Mouse (Mus musculus) liver, adult 2 months (tissue): Measurements from ENCODE around the gene Galnt18. TPM values are rescaled to one million over a fixed set of nuclear protein-coding genes. Genes with fewer than 3 reads are reported as not detected.

Experiments
- DNase-seq: peaks from one replicate; pipeline ENCODE4 v3.0.0-alpha.2; 2011; ENCODE audit warnings: low read depth, low spot score; ENCODE audit errors: extremely low read depth
- H3K27ac ChIP-seq: fragments of 200-500 bp; replicated peaks from 2 replicates; pipeline ENCODE4 v1.5.1; 2012; ENCODE audit warnings: low read depth, mild to moderate bottlenecking, control low read depth, inconsistent platforms, low read length; ENCODE audit not compliant: insufficient read depth
- H3K27me3 ChIP-seq: fragments of 200-500 bp; 2 replicates; pipeline ENCODE4 v1.6.1; 2012; ENCODE audit warnings: mild to moderate bottlenecking, moderate library complexity, low read length, inconsistent platforms; ENCODE audit not compliant: control insufficient read depth, insufficient read depth
- H3K36me3 ChIP-seq: fragments of 200-500 bp; 2 replicates; pipeline ENCODE4 v1.6.1; 2012; ENCODE audit warnings: low read length, inconsistent platforms; ENCODE audit not compliant: control insufficient read depth, insufficient read depth
- H3K4me1 ChIP-seq: fragments of 200-500 bp; 2 replicates; pipeline ENCODE4 v1.6.1; 2011; ENCODE audit warnings: low read length; ENCODE audit not compliant: control insufficient read depth, insufficient read depth
- H3K4me3 ChIP-seq: fragments of 200-500 bp; 2 replicates; pipeline ENCODE4 v1.5.1; 2011; ENCODE audit warnings: low read depth, mild to moderate bottlenecking, control low read depth, low read length, moderate library complexity; ENCODE audit not compliant: insufficient read depth
- H3K79me2 ChIP-seq: fragments of 200-500 bp; 2 replicates; pipeline ENCODE4 v1.6.1; 2012; ENCODE audit warnings: inconsistent platforms, mild to moderate bottlenecking, low read length, moderate library complexity; ENCODE audit not compliant: control insufficient read depth, insufficient read depth
- H3K9ac ChIP-seq: fragments of 200-500 bp; 2 replicates; pipeline ENCODE4 v1.6.1; 2012; ENCODE audit warnings: low read depth, mild to moderate bottlenecking, control low read depth, inconsistent platforms, low read length
- CTCF ChIP-seq: fragments of 200-500 bp; IDR thresholded peaks from 2 replicates; pipeline ENCODE4 v1.5.1; 2011; ENCODE audit warnings: low read depth, low read length, control low read depth
- POLR2A ChIP-seq: fragments of 200-500 bp; IDR thresholded peaks from 2 replicates; pipeline ENCODE4 v1.6.1; 2011; ENCODE audit warnings: low read length, control low read depth; ENCODE audit not compliant: insufficient read depth; ENCODE audit errors: extremely low read depth
- WGBS: fragments of 180-500 bp; shearing (Covaris S2); methylation state at CpG from one replicate; pipeline ENCODE4 v1.1.7; 2018; 5-methylcytosine and 5-hydroxymethylcytosine counted together
- polyA plus RNA-seq: library from polyadenylated mRNA; depleted of rRNA; stranded (reverse); fragments of >200 nt; gene quantifications from 2 replicates; pipeline ENCODE4 v1.2.3, GENCODE M21; 2012
- total RNA-seq: library from RNA; depleted of rRNA; stranded (reverse); fragments of >200 nt; gene quantifications from 2 replicates; pipeline ENCODE4 v1.2.3, GENCODE M21; 2014

The Galnt18 gene
- total and polyA plus RNA-seq, 2 experiments, result 1.0 to 1.4 TPM

DNA sequence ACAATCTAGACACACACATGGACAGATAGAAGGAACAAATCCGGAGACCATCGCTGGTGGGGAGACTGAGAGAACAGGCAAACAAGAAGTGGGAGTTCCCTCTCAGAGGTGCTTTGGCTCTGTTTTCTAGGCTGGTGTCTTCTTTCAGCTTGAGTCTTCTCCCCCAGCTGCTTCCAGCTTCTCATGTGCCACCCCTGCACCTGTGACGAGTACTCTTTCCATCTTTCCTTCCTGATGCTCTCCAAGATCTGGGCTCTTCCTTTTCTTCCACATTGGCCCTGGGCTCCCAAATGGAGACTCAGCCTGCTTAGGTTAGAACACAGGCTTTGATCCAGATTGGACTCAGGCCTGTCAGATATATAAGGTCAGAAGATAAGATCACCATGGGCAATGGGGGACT lies 12.4 kb upstream of the Galnt18 start:
- Histone ChIP-seq H3K4me3 (no peak overlapping the region), H3K4me1 (no peaks in the 10 kb centered on the region), H3K27me3 (no peaks in the 10 kb centered on the region), H3K27ac (no peak overlapping the region), H3K9ac (no peak overlapping the region), H3K36me3 (no peaks in the 10 kb centered on the region), H3K79me2 (no peaks in the 10 kb centered on the region)
- no peak for DNase-seq
- WGBS, result 79% methylated on average over 3 of the region's 3 CpGs
- TF ChIP-seq CTCF (no peak), POLR2A (no peak)

DNA sequence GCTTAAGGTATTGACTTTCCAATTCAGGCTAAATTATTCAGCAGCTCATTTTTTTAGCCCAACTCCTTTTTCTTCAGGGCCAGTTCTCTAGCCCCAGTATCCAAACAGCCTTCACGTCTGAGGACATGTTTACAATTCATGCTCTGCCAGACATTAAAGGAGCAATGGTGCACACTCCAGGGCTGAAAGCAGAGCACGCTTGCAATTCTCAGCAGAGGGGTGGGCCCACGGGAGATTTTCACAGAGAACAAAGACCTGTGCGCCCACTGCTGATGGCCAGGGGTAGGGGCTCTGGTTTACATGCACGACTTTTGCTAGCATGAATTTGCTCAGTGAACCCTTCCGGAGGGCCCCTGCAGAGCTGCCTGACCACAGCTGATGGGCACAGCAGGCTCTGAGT lies 11.6 kb upstream of the Galnt18 start:
- Histone ChIP-seq H3K79me2 (no peaks in the 10 kb centered on the region), H3K27ac (no peak overlapping the region), H3K4me3 (no peak overlapping the region), H3K9ac (no peak overlapping the region), H3K27me3 (no peaks in the 10 kb centered on the region), H3K4me1 (no peaks in the 10 kb centered on the region), H3K36me3 (no peaks in the 10 kb centered on the region)
- no peak for TF ChIP-seq POLR2A
- no peak for TF ChIP-seq CTCF
- 65% methylated on average over 6 of the region's 6 CpGs for WGBS
- no peak for DNase-seq

DNA sequence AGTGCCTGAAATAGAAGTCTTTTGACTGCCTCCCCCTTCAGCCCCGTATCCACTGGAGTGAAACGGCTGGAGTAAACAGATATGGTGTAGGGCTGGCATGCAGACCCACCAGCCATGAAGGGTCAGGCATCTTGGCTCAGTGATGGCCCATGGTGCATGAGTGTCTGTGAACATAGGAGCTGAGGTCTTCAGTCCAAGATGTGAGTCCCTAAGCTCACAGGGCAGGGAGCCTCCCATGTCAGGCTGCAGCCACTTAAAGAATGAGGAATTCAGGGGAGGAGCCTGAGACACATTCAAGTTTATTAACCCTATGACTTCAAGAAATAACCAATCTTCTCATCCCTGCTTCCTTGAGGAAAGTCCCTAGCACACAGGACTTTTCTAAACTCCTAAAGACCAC lies 8.1 kb upstream of the Galnt18 start:
- Histone ChIP-seq H3K79me2 (no peaks in the 10 kb centered on the region), H3K9ac (no peak overlapping the region), H3K27me3 (no peaks in the 10 kb centered on the region), H3K27ac (no peak overlapping the region), H3K4me1 (no peaks in the 10 kb centered on the region), H3K36me3 (no peaks in the 10 kb centered on the region), H3K4me3 (no peak overlapping the region)
- TF ChIP-seq POLR2A (no peak), CTCF (no peak)
- no peak for DNase-seq
- WGBS, result 64% methylated on average over 2 of the region's 2 CpGs

DNA sequence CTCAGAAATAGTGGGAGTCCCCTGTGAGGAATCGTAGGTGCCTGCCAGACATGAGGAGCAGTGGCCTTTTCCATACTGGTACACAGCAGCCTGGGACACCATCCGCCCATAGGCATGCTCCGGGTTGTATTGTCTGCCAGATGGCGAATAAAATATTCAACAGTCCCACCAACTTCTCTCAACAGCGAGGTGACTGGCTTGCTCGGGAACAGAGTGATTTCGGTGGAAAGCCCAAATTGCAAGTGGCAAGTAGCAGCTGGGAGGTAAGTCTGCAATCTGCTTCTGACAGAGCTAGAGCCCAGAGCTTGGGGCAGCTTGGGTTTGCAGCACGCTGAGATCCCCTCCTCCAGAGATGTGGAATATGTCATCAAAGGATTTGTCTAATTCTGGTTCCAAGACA lies 5.7 kb upstream of the Galnt18 start:
- Histone ChIP-seq H3K9ac (no peak overlapping the region), H3K4me3 (no peak overlapping the region), H3K27me3 (no peaks in the 10 kb centered on the region), H3K27ac (no peak overlapping the region), H3K4me1 (no peaks in the 10 kb centered on the region), H3K36me3 (no peaks in the 10 kb centered on the region), H3K79me2 (no peaks in the 10 kb centered on the region)
- DNase-seq, result no peak
- WGBS, result 87% methylated on average over 8 of the region's 8 CpGs
- TF ChIP-seq POLR2A (no peak), CTCF (no peak)

DNA sequence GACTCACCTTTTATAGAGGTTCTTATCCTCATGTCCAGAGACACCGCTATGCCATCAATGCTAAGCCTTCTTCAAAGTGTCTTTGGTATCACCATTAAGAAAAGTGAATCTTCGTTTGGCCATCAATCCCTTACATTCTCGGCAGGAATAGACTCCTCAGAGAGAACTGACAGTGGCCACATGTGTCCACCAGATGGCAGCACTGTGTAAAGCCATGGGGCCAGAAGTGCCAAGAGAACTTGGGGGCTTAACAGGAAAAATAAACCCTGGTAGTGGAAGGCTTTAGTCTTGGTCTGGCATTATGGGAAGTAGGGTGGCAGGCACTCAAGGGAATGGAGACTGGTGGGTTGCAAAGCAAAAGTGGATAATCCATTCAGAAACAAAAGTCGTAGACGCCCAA lies 2.3 kb upstream of the Galnt18 start:
- Histone ChIP-seq H3K4me3 (no peak overlapping the region), H3K9ac (no peak overlapping the region), H3K27me3 (no peaks in the 10 kb centered on the region), H3K36me3 (no peaks in the 10 kb centered on the region), H3K4me1 (no peaks in the 10 kb centered on the region), H3K27ac (no peak overlapping the region), H3K79me2 (no peaks in the 10 kb centered on the region)
- TF ChIP-seq POLR2A (no peak), CTCF (peak; percentile 72; the same call in 1 of the 2 replicates)
- peak; percentile 14 for DNase-seq
- 53% methylated on average over 5 of the region's 5 CpGs for WGBS

DNA sequence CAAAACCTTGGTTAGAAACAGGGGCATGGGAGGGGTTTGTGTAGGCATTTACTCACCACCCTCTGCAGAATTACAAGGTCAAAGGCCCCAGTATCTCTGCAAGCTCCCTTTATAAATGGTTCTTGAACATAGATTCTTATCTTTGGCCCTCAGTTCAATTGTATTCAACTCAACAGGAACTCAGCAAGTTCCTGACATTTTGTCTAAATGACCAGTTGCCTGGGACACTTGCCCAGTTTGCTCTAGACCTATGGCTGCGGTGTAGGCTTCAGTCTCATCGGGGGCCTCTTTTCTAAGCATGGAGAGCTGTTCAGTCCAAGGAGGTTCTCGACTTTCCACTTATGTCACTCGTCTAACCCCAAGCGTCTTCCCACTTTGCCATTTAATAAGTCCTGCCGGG lies 1.5 kb upstream of the Galnt18 start:
- no peaks in the 10 kb centered on the region for H3K27me3 ChIP-seq
- WGBS, result 78% methylated on average over 6 of the region's 6 CpGs
- H3K9ac ChIP-seq, result no peak overlapping the region
- no peaks in the 10 kb centered on the region; the same call in 1 of the 2 replicates for H3K4me1 ChIP-seq
- DNase-seq, result no peak
- TF ChIP-seq POLR2A, result no peak
- no peak for TF ChIP-seq CTCF
- no peaks in the 10 kb centered on the region for H3K36me3 ChIP-seq
- H3K27ac ChIP-seq, result no peak overlapping the region
- H3K4me3 ChIP-seq, result no peak overlapping the region
- no peaks in the 10 kb centered on the region for H3K79me2 ChIP-seq
